Mouse (Mus musculus): ENCODE results near the gene Cxcl13.

DNA sequence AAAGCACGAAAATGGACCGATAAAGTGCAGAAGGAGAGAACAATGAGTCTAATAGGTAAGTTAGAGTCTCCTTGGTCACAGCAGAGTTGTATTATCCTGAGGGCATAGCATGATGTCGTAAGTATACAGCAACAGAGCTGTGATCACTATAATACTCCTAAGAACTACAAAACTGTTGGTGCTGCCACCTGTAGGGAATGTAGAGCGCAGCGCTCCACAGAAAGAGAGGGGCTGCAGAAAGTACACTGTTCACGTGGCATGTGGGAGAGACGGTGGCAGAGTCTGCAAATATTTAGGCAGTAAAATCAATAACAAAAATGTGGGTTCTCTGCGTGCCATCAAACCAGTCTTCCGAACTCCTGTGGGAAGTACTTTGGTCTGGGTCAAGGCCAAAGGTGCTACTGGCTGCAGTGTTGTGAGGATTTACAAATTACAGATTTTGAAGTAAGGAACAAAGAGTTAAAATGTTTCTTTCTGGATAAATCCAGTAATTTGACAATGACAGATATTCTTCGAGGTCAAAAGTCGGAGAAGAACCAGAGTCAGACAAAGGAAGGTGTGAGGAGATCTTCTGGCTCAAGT lies 18.6 kb upstream of the Cxcl13 start:
- TF ChIP-seq CTCF (IDR thresholded peaks at IDR 0.05; ENCODE audit: low read depth) (peak; percentile 24; the same call in 1 of the 2 replicates), EP300 (optimal IDR thresholded peaks at IDR 0.05) (no peak)
